30 mouse cellular contexts compared by ENCODE assay signal in the genomic region with DNA sequence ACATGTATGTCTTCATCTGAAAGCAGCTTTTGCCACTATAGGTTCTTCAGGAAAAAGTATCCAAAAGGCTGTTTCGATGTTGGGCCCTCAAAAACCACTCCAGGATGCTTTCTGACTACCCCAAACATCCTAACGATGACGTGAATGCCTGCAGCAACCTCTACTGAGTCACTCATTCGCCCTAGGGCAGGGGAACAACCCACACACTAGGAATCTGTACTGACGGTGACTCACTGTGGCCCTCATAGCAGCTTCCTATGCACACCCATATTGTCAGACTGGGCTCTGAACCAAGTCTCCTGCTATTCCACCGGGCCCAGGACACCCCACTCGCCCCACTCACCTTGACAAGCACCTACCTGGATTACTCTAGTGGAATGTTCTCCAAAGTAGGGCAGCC. TPM values are rescaled to one million over a fixed set of nuclear protein-coding genes. Genes with fewer than 3 reads are reported as not detected.
DNase-seq lines count a peak whose midpoint lies in the region; ATAC-seq and TF ChIP-seq lines count a peak whose summit lies in the region.
"Had no signal": no experiment of that assay in that cellular context is flagged by ENCODE, and none has a peak within 500 bp of the region (broad histone marks: within the 10 kb centered on the region; RNA-seq: fewer than 3 reads in every experiment).

No protein-coding gene starts in this region.

- TF ChIP-seq RAD21 in CH12.LX (IDR thresholded peaks at IDR 0.05; ENCODE audit: low read depth, low read length): no peak

- H3K27ac ChIP-seq in lung, postnatal 0 days (ENCODE audit: low read length): 0 out of 2 replicates have a peak overlapping the region, but pooled peaks have one; percentile 60
- no peak overlapping the region for H3K27ac ChIP-seq in CH12.LX (ENCODE audit: insufficient read depth, low read depth)
- peak overlapping the region; percentile 59 for H3K27ac ChIP-seq in embryonic fibroblast, embryonic 13.5 days (ENCODE audit: insufficient read depth, low read length)
- no peak overlapping the region for H3K27ac ChIP-seq in hindbrain, embryonic 12.5 days
- H3K27ac ChIP-seq in hindbrain, embryonic 14.5 days: no peak overlapping the region
- H3K27ac ChIP-seq: forebrain, embryonic 15.5 days; hindbrain, embryonic 15.5 days; limb, embryonic 12.5 days; macrophage; midbrain, embryonic 13.5 days had no signal

- WGBS in lung, postnatal 0 days: 70% methylated on average over 7 of the region's 7 CpGs
- WGBS in lung, adult 2 months: 70% methylated on average over 7 of the region's 7 CpGs
- 88% methylated on average over 7 of the region's 7 CpGs for WGBS in hindbrain, embryonic 12.5 days
- 92% methylated on average over 7 of the region's 7 CpGs for WGBS in hindbrain, embryonic 14.5 days

- H3K36me3 ChIP-seq in lung, postnatal 0 days (ENCODE audit: insufficient read depth, low read length): peaks cover 17% of the 10 kb centered on the region; the same call in 1 of the 2 replicates
- peaks cover 39 to 44% of the 10 kb centered on the region in 2 experiments for H3K36me3 ChIP-seq in CH12.LX (replicated peaks in 1 of 2; ENCODE audit: control insufficient read depth in 1 of 2, insufficient read depth in 1 of 2, low read length in 1 of 2)
- peaks cover 37% of the 10 kb centered on the region for H3K36me3 ChIP-seq in hindbrain, embryonic 12.5 days
- H3K36me3 ChIP-seq in hindbrain, embryonic 14.5 days (replicated peaks; ENCODE audit: control insufficient read depth, insufficient read depth): peaks cover 33% of the 10 kb centered on the region; the same call in 1 of the 2 replicates
- H3K36me3 ChIP-seq: hindbrain, embryonic 15.5 days had no signal

- dilution Hi-C loops in CH12.LX (cut with MboI; ENCODE audit: extremely low pct_ligation_motif_present, extremely low pct_unique_long_range_greater_than_20kb, low sequenced_read_pairs): no loop called here

- peaks cover 4% of the 10 kb centered on the region; the same call in 1 of the 2 replicates for H3K4me1 ChIP-seq in lung, postnatal 0 days (ENCODE audit: insufficient read depth, low read depth, low read length)
- no peaks in the 10 kb centered on the region for H3K4me1 ChIP-seq in lung, adult 2 months (ENCODE audit: control insufficient read depth, insufficient read depth, low read length)
- peaks cover 16 to 50% of the 10 kb centered on the region in 2 experiments for H3K4me1 ChIP-seq in CH12.LX (ENCODE audit: control insufficient read depth in 1 of 2, insufficient read depth in 2 of 2)
- peaks cover 7% of the 10 kb centered on the region; the same call in 1 of the 2 replicates for H3K4me1 ChIP-seq in embryonic fibroblast, embryonic 13.5 days (ENCODE audit: control insufficient read depth, insufficient read depth, low read length)
- H3K4me1 ChIP-seq in hindbrain, embryonic 12.5 days: peaks cover 8% of the 10 kb centered on the region
- 0 out of 2 replicates have a peak, but pooled peaks cover 13% of the 10 kb centered on the region for H3K4me1 ChIP-seq in hindbrain, embryonic 14.5 days (replicated peaks; ENCODE audit: control insufficient read depth, insufficient read depth, low read length)

- peak; percentile 54 for TF ChIP-seq EP300 in lung, postnatal 0 days (IDR thresholded peaks at IDR 0.05)
- TF ChIP-seq EP300 in CH12.LX (IDR thresholded peaks at IDR 0.05; ENCODE audit: low read length): no peak

- DNase-seq in lung, postnatal 0 days (ENCODE audit: low spot score): peak; percentile 71
- no peak for DNase-seq in lung, adult 2 months
- peak; percentile 85 for DNase-seq in 416B (ENCODE audit: low read depth)
- peak; percentile 47 for DNase-seq in CH12.LX (ENCODE audit: extremely low read depth)
- DNase-seq in left cerebral cortex, adult 9 months (ENCODE audit: low spot score in 2 of 2): no peak
- no peak for DNase-seq in hindbrain, embryonic 14.5 days (ENCODE audit: low spot score)
- DNase-seq: adrenal gland, postnatal 14 days; cerebellum, adult 8-10 months; cerebellum, postnatal 25 days; gastrocnemius, postnatal 25 days; heart, postnatal 4 days; kidney, adult 11 months; kidney, postnatal 14 days; layer of hippocampus, adult 9-11 months; lung, postnatal 10 days; right cerebral cortex, postnatal 14 days; thymus, adult 2 months; thymus, postnatal 4 days had no signal

- peak; percentile 75 for ATAC-seq in lung, postnatal 0 days
- ATAC-seq in hindbrain, embryonic 12.5 days (ENCODE audit: low FRiP score): no peak
- no peak for ATAC-seq in hindbrain, embryonic 14.5 days (ENCODE audit: low FRiP score)
- ATAC-seq: forebrain, embryonic 15.5 days; inflammation-experienced regulatory T-cells, adult 6 months; midbrain, embryonic 13.5 days; Patski had no signal

- TF ChIP-seq CTCF in lung, postnatal 0 days (IDR thresholded peaks at IDR 0.05): no peak
- TF ChIP-seq CTCF in lung, adult 2 months (IDR thresholded peaks at IDR 0.05; ENCODE audit: insufficient read depth, low read length): no peak
- TF ChIP-seq CTCF in CH12.LX (conservative IDR thresholded peaks at IDR 0.05 in 1 of 2, IDR thresholded peaks at IDR 0.05 in 1 of 2; ENCODE audit: low read depth in 2 of 2, low read length in 2 of 2): no peak
- TF ChIP-seq CTCF in embryonic fibroblast, embryonic 13.5 days (IDR thresholded peaks at IDR 0.05; ENCODE audit: borderline replicate concordance, insufficient read depth, low read length): no peak

- no peak overlapping the region for H3K4me3 ChIP-seq in lung, postnatal 0 days (ENCODE audit: low read depth, low read length)
- H3K4me3 ChIP-seq in lung, adult 2 months (replicated peaks; ENCODE audit: extremely low read depth, low read depth, low read length): no peak overlapping the region
- no peak overlapping the region for H3K4me3 ChIP-seq in CH12.LX (replicated peaks in 1 of 3; ENCODE audit: low read depth in 2 of 3, low read length in 2 of 3, poor library complexity in 1 of 3)
- no peak overlapping the region for H3K4me3 ChIP-seq in embryonic fibroblast, embryonic 13.5 days (ENCODE audit: insufficient read depth, low read length)
- no peak overlapping the region for H3K4me3 ChIP-seq in hindbrain, embryonic 12.5 days
- H3K4me3 ChIP-seq in hindbrain, embryonic 14.5 days (replicated peaks; ENCODE audit: low read length): no peak overlapping the region
- H3K4me3 ChIP-seq: forebrain, embryonic 15.5 days; hindbrain, embryonic 15.5 days; limb, embryonic 12.5 days; midbrain, embryonic 13.5 days had no signal

- H3K9me3 ChIP-seq in lung, postnatal 0 days (ENCODE audit: low read length): no peaks in the 10 kb centered on the region
- H3K9me3 ChIP-seq in CH12.LX (replicated peaks; ENCODE audit: low read length): peaks cover 7% of the 10 kb centered on the region
- no peaks in the 10 kb centered on the region for H3K9me3 ChIP-seq in hindbrain, embryonic 12.5 days (replicated peaks)
- H3K9me3 ChIP-seq in hindbrain, embryonic 14.5 days (ENCODE audit: control insufficient read depth, low read length): no peaks in the 10 kb centered on the region
- H3K9me3 ChIP-seq: forebrain, embryonic 15.5 days; hindbrain, embryonic 15.5 days; limb, embryonic 12.5 days; midbrain, embryonic 13.5 days had no signal

- H3K4me2 ChIP-seq in lung, postnatal 0 days (replicated peaks; ENCODE audit: low read depth, low read length): no peak overlapping the region
- no peak overlapping the region for H3K4me2 ChIP-seq in CH12.LX (ENCODE audit: insufficient read depth, low read depth, poor library complexity, severe bottlenecking)
- no peak overlapping the region for H3K4me2 ChIP-seq in hindbrain, embryonic 12.5 days (replicated peaks)
- no peak overlapping the region for H3K4me2 ChIP-seq in hindbrain, embryonic 14.5 days (replicated peaks)
- H3K4me2 ChIP-seq: forebrain, embryonic 15.5 days; heart, embryonic 11.5 days; hindbrain, embryonic 15.5 days; limb, embryonic 12.5 days; midbrain, embryonic 13.5 days had no signal

- H3K9ac ChIP-seq in lung, postnatal 0 days (replicated peaks; ENCODE audit: low read depth): no peak overlapping the region
- H3K9ac ChIP-seq in CH12.LX (ENCODE audit: insufficient read depth, low read depth): no peak overlapping the region
- H3K9ac ChIP-seq in hindbrain, embryonic 12.5 days: no peak overlapping the region
- H3K9ac ChIP-seq in hindbrain, embryonic 14.5 days: no peak overlapping the region
- H3K9ac ChIP-seq: forebrain, embryonic 15.5 days; hindbrain, embryonic 15.5 days; limb, embryonic 12.5 days; midbrain, embryonic 13.5 days had no signal

- no peaks in the 10 kb centered on the region for H3K79me2 ChIP-seq in CH12.LX (replicated peaks; ENCODE audit: control insufficient read depth, extremely low read depth, insufficient read depth, poor library complexity, severe bottlenecking)

- TF ChIP-seq POLR2A in lung, adult 2 months (IDR thresholded peaks at IDR 0.05; ENCODE audit: borderline replicate concordance, extremely low read depth, low read depth, low read length): no peak
- no peak for TF ChIP-seq POLR2A in CH12.LX (IDR thresholded peaks at IDR 0.05; ENCODE audit: low read depth, low read length)
- no peak for TF ChIP-seq POLR2A in embryonic fibroblast, embryonic 13.5 days (IDR thresholded peaks at IDR 0.05; ENCODE audit: low read depth, low read length)

- in situ Hi-C loops in CH12.LX (cut with MboI; ENCODE audit: low pct_ligation_motif_present, low pct_unique_long_range_greater_than_20kb, low sequenced_read_pairs): no loop called here

- no peaks in the 10 kb centered on the region for H3K27me3 ChIP-seq in lung, postnatal 0 days (replicated peaks; ENCODE audit: insufficient read depth, low read length)
- H3K27me3 ChIP-seq in CH12.LX (replicated peaks): no peaks in the 10 kb centered on the region
- H3K27me3 ChIP-seq in hindbrain, embryonic 12.5 days: no peaks in the 10 kb centered on the region
- no peaks in the 10 kb centered on the region for H3K27me3 ChIP-seq in hindbrain, embryonic 14.5 days (ENCODE audit: control insufficient read depth, insufficient read depth, low read length)
- H3K27me3 ChIP-seq: forebrain, embryonic 15.5 days; hindbrain, embryonic 15.5 days; limb, embryonic 12.5 days; midbrain, embryonic 13.5 days; Patski had no signal

RNA-seq across cellular contexts. Expression of gene Polm, which starts 2.8 kb away (rescaled TPM):
- polyA plus RNA-seq in lung, postnatal 0 days (2015; fragmentation: Nextera tagmentation; extraction: Ambion mirVana): 5.9 and 8.2 TPM in 2 replicates
- 28.1 and 34.2 TPM in 2 replicates for polyA plus RNA-seq in lung, adult 2 months (2012; rRNA removed)
- total RNA-seq in CH12.LX (2012; rRNA removed) (7.7 and 9.7 TPM in 2 replicates), CH12.LX (2014; rRNA removed) (1.00 and 1.9 TPM in 2 replicates)
- polyA plus RNA-seq in CH12.LX (2012; ENCODE audit: insufficient read length, low read depth): 4.1 TPM in 2 replicates
- 9.9 and 13.0 TPM in 2 replicates for polyA plus RNA-seq in embryonic fibroblast, embryonic 13.5 days (2011; ENCODE audit: insufficient read length, low read depth, missing spikeins)
- polyA plus RNA-seq in hindbrain, embryonic 12.5 days (2016; fragmentation: Nextera tagmentation; extraction: Ambion mirVana): 8.5 TPM in 2 replicates
- polyA plus RNA-seq in hindbrain, embryonic 14.5 days (2014; fragmentation: Nextera tagmentation; extraction: Ambion mirVana): 4.7 TPM in 2 replicates

RNA-seq across cellular contexts. Expression of gene Aebp1, which starts 26.7 kb away (rescaled TPM):
- 21.8 and 22.3 TPM in 2 replicates for polyA plus RNA-seq in lung, postnatal 0 days (2015; fragmentation: Nextera tagmentation; extraction: Ambion mirVana)
- 79.4 and 84.8 TPM in 2 replicates for polyA plus RNA-seq in lung, adult 2 months (2012; rRNA removed)
- total RNA-seq in CH12.LX (2012; rRNA removed) (0.17 and 0.34 TPM in 2 replicates), CH12.LX (2014; rRNA removed) (not detected in 2 replicates)
- 0.87 and 1.4 TPM in 2 replicates for polyA plus RNA-seq in CH12.LX (2012; ENCODE audit: insufficient read length, low read depth)
- polyA plus RNA-seq in embryonic fibroblast, embryonic 13.5 days (2011; ENCODE audit: insufficient read length, low read depth, missing spikeins): 372 and 444 TPM in 2 replicates
- 41.4 and 52.2 TPM in 2 replicates for polyA plus RNA-seq in hindbrain, embryonic 12.5 days (2016; fragmentation: Nextera tagmentation; extraction: Ambion mirVana)
- polyA plus RNA-seq in hindbrain, embryonic 14.5 days (2014; fragmentation: Nextera tagmentation; extraction: Ambion mirVana): 19.7 and 24.4 TPM in 2 replicates
- total RNA-seq: megakaryocyte-erythroid progenitor cell, adult 5-6 weeks had no signal

RNA-seq across cellular contexts. Expression of gene Pgam2, which starts 31.5 kb away (rescaled TPM):
- polyA plus RNA-seq in lung, postnatal 0 days (2015; fragmentation: Nextera tagmentation; extraction: Ambion mirVana): 28.8 and 29.8 TPM in 2 replicates
- polyA plus RNA-seq in lung, adult 2 months (2012; rRNA removed): 14.4 and 79.5 TPM in 2 replicates
- 0.46 and 0.64 TPM in 2 replicates for total RNA-seq in CH12.LX (2012; rRNA removed)
- total RNA-seq in CH12.LX (2014; rRNA removed): not detected in 2 replicates
- 2.5 and 3.6 TPM in 2 replicates for polyA plus RNA-seq in CH12.LX (2012; ENCODE audit: insufficient read length, low read depth)
- 2.8 TPM in 1 of 2 replicates, not detected in the other for polyA plus RNA-seq in embryonic fibroblast, embryonic 13.5 days (2011; ENCODE audit: insufficient read length, low read depth, missing spikeins)
- polyA plus RNA-seq in hindbrain, embryonic 12.5 days (2016; fragmentation: Nextera tagmentation; extraction: Ambion mirVana): 6.6 and 13.2 TPM in 2 replicates
- polyA plus RNA-seq in hindbrain, embryonic 14.5 days (2014; fragmentation: Nextera tagmentation; extraction: Ambion mirVana): 2.5 and 2.9 TPM in 2 replicates
- total RNA-seq: adrenal gland, postnatal 14 days had no signal
- polyA plus RNA-seq: liver, adult 2 months; macrophage had no signal

RNA-seq across cellular contexts. Expression of gene Pold2, which starts 43.0 kb away (rescaled TPM):
- polyA plus RNA-seq in lung, postnatal 0 days (2015; fragmentation: Nextera tagmentation; extraction: Ambion mirVana): 30.1 and 34.1 TPM in 2 replicates
- 80.3 and 102 TPM in 2 replicates for polyA plus RNA-seq in lung, adult 2 months (2012; rRNA removed)
- 285 and 330 TPM in 2 replicates for total RNA-seq in CH12.LX (2012; rRNA removed)
- 120 and 136 TPM in 2 replicates for total RNA-seq in CH12.LX (2014; rRNA removed)
- 205 and 218 TPM in 2 replicates for polyA plus RNA-seq in CH12.LX (2012; ENCODE audit: insufficient read length, low read depth)
- 23.2 and 31.7 TPM in 2 replicates for polyA plus RNA-seq in embryonic fibroblast, embryonic 13.5 days (2011; ENCODE audit: insufficient read length, low read depth, missing spikeins)
- polyA plus RNA-seq in hindbrain, embryonic 12.5 days (2016; fragmentation: Nextera tagmentation; extraction: Ambion mirVana): 79.6 and 84.1 TPM in 2 replicates
- 46.8 and 51.5 TPM in 2 replicates for polyA plus RNA-seq in hindbrain, embryonic 14.5 days (2014; fragmentation: Nextera tagmentation; extraction: Ambion mirVana)

RNA-seq across cellular contexts. Expression of gene Dbnl, which starts 46.8 kb away (rescaled TPM):
- 98.0 and 99.7 TPM in 2 replicates for polyA plus RNA-seq in lung, postnatal 0 days (2015; fragmentation: Nextera tagmentation; extraction: Ambion mirVana)
- polyA plus RNA-seq in lung, adult 2 months (2012; rRNA removed): 69.8 and 91.4 TPM in 2 replicates
- 76.2 and 77.3 TPM in 2 replicates for total RNA-seq in CH12.LX (2012; rRNA removed)
- 67.5 and 70.3 TPM in 2 replicates for total RNA-seq in CH12.LX (2014; rRNA removed)
- 124 and 133 TPM in 2 replicates for polyA plus RNA-seq in CH12.LX (2012; ENCODE audit: insufficient read length, low read depth)
- 46.0 and 48.4 TPM in 2 replicates for polyA plus RNA-seq in embryonic fibroblast, embryonic 13.5 days (2011; ENCODE audit: insufficient read length, low read depth, missing spikeins)
- 145 and 153 TPM in 2 replicates for polyA plus RNA-seq in hindbrain, embryonic 12.5 days (2016; fragmentation: Nextera tagmentation; extraction: Ambion mirVana)
- polyA plus RNA-seq in hindbrain, embryonic 14.5 days (2014; fragmentation: Nextera tagmentation; extraction: Ambion mirVana): 133 TPM in 2 replicates

Comparison
In these comparisons a context has a peak if more than half of its experiments do, and no peak if none do; other contexts are left out.
1. DNase-seq: peak in lung, postnatal 0 days (single experiment), 416B (single experiment) and CH12.LX (single experiment); none in lung, adult 2 months (single experiment), left cerebral cortex, adult 9 months (0 of 2) and hindbrain, embryonic 14.5 days (single experiment).
2. H3K27ac ChIP-seq: peak in lung, postnatal 0 days (single experiment) and embryonic fibroblast, embryonic 13.5 days (single experiment); none in CH12.LX (single experiment), hindbrain, embryonic 12.5 days (single experiment) and hindbrain, embryonic 14.5 days (single experiment).